Mouse (Mus musculus): ENCODE data around the gene Msrb3. TPM values are rescaled to one million over a fixed set of nuclear protein-coding genes. Genes with fewer than 3 reads are reported as not detected.
A peak's percentile ranks its signal among the peaks of the same experiment; 100 is the strongest.

Gene Msrb3
- polyA plus RNA-seq, 1 experiment from 2014 or later = 29.6 TPM

DNA sequence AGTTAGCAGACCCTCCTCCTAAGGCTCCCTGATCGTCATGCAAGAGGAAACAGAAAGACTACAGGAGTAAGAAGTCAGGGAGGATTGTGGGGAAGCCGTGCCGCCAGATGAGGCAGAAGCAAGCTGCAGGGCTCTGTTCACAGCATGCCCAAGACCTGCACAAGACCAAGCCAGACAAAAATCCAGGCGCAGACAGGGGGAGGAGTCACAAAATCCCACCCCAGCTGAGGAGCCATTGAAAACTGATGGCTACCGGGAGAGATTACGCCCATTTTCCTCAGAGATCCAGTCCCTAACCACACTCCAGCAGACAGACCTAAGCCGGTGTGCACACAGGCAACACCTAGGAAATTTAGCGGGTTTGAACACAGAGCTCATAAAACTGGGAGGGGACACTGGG is 10.4 kb downstream of the Msrb3 start:
- no peak overlapping the region for H3K9ac ChIP-seq (ENCODE audit: low read length)
- H3K4me3 ChIP-seq (replicated peaks; ENCODE audit: low read length) = no peak overlapping the region
- H3K27ac ChIP-seq (ENCODE audit: low read length) = no peak overlapping the region
- H3K4me2 ChIP-seq (ENCODE audit: low read depth, low read length) = no peak overlapping the region
- H3K9me3 ChIP-seq (replicated peaks; ENCODE audit: control insufficient read depth, low read length) = no peaks in the 10 kb centered on the region
- no peaks in the 10 kb centered on the region for H3K36me3 ChIP-seq (ENCODE audit: control insufficient read depth, insufficient read depth, low read length)
- peaks cover 5% of the 10 kb centered on the region; the same call in 1 of the 2 replicates for H3K4me1 ChIP-seq (ENCODE audit: control insufficient read depth, insufficient read depth, low read length)
- no peaks in the 10 kb centered on the region for H3K27me3 ChIP-seq (ENCODE audit: control insufficient read depth, insufficient read depth, low read length)
- ATAC-seq (ENCODE audit: insufficient read depth, low FRiP score) = no peak
- WGBS = 89% methylated on average over 8 of the region's 8 CpGs

DNA sequence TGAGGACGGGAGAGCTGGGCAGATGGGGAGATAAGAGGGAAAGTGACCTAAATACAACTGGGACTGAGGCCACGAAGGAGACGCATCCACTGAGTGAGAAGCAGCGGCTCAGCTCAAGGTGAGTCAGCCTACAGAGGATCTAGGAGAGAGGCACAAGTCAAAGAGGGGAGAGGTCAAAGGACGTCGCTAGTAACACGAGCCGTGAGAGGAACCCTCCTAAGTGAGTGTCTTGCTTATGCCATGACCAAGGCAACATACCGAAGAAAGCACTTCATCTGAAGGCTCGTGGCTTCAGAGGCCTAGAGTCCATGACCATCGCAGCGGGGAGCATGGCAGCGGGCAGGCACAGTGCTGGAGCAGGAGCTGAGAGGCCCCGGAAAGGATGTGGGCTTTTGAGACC is 14.7 kb downstream of the Msrb3 start:
- no peaks in the 10 kb centered on the region for H3K9me3 ChIP-seq (replicated peaks; ENCODE audit: control insufficient read depth, low read length)
- no peaks in the 10 kb centered on the region for H3K27me3 ChIP-seq (ENCODE audit: control insufficient read depth, insufficient read depth, low read length)
- no peak overlapping the region for H3K4me3 ChIP-seq (replicated peaks; ENCODE audit: low read length)
- no peak overlapping the region for H3K27ac ChIP-seq (ENCODE audit: low read length)
- no peak overlapping the region for H3K4me2 ChIP-seq (ENCODE audit: low read depth, low read length)
- H3K9ac ChIP-seq (ENCODE audit: low read length) = no peak overlapping the region
- peaks cover 5% of the 10 kb centered on the region; the same call in 1 of the 2 replicates for H3K4me1 ChIP-seq (ENCODE audit: control insufficient read depth, insufficient read depth, low read length)
- peak; percentile 5; the same call in 1 of the 2 replicates for ATAC-seq (ENCODE audit: insufficient read depth, low FRiP score)
- H3K36me3 ChIP-seq (ENCODE audit: control insufficient read depth, insufficient read depth, low read length) = no peaks in the 10 kb centered on the region
- WGBS = 90% methylated on average over 14 of the region's 14 CpGs

DNA sequence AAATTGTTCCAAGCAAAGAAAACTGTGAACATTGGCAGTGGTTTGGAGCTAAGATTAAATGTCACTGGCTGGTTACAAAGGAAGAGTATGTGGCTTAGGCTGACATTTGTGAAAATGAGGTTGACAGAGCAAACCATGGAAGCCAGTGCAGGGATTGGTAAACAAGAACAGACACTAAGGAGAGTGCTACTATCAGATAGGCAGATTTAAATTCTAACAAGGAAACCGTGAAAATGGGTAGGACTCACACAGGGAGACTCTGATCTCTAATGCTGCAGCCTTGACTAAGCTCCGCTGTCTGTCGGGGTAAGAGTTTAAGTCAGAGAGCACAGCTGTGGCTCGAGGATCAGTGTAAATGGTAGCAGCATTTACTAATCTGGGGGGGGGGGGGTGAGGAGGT is 15.2 kb downstream of the Msrb3 start:
- ATAC-seq (ENCODE audit: insufficient read depth, low FRiP score) = no peak
- Histone ChIP-seq H3K4me3 (replicated peaks; ENCODE audit: low read length) (no peak overlapping the region), H3K4me1 (ENCODE audit: control insufficient read depth, insufficient read depth, low read length) (peaks cover 5% of the 10 kb centered on the region; the same call in 1 of the 2 replicates), H3K9me3 (replicated peaks; ENCODE audit: control insufficient read depth, low read length) (no peaks in the 10 kb centered on the region), H3K9ac (ENCODE audit: low read length) (no peak overlapping the region), H3K4me2 (ENCODE audit: low read depth, low read length) (no peak overlapping the region), H3K36me3 (ENCODE audit: control insufficient read depth, insufficient read depth, low read length) (no peaks in the 10 kb centered on the region), H3K27ac (ENCODE audit: low read length) (no peak overlapping the region), H3K27me3 (ENCODE audit: control insufficient read depth, insufficient read depth, low read length) (no peaks in the 10 kb centered on the region)
- WGBS = 65% methylated on average over 4 of the region's 4 CpGs

DNA sequence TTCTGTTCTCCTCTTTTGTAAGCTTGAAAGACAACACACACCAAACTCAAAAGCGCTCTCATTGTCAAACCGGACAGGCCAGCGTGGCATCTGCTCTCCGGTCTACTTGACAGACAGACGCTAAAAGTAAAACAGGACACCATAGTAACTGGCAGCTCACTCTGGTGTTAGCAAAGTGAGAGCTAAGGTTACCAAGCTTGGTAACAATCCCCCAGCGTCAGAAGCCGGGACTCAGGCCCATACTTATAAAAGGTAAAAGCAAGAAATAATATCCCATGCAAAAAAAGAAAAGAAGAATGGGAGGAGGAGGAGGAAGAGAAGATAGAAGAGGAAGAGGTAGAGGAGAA is 15.9 kb downstream of the Msrb3 start:
- Histone ChIP-seq H3K4me2 (ENCODE audit: low read depth, low read length) (peak overlapping the region; percentile 48), H3K4me3 (replicated peaks; ENCODE audit: low read length) (peak overlapping the region; percentile 22), H3K27ac (ENCODE audit: low read length) (peak overlapping the region; percentile 69), H3K9me3 (replicated peaks; ENCODE audit: control insufficient read depth, low read length) (no peaks in the 10 kb centered on the region), H3K4me1 (ENCODE audit: control insufficient read depth, insufficient read depth, low read length) (peaks cover 5% of the 10 kb centered on the region; the same call in 1 of the 2 replicates), H3K9ac (ENCODE audit: low read length) (peak overlapping the region; percentile 55), H3K27me3 (ENCODE audit: control insufficient read depth, insufficient read depth, low read length) (no peaks in the 10 kb centered on the region), H3K36me3 (ENCODE audit: control insufficient read depth, insufficient read depth, low read length) (no peaks in the 10 kb centered on the region)
- ATAC-seq (ENCODE audit: insufficient read depth, low FRiP score) = no peak
- 7% methylated on average over 7 of the region's 7 CpGs for WGBS

DNA sequence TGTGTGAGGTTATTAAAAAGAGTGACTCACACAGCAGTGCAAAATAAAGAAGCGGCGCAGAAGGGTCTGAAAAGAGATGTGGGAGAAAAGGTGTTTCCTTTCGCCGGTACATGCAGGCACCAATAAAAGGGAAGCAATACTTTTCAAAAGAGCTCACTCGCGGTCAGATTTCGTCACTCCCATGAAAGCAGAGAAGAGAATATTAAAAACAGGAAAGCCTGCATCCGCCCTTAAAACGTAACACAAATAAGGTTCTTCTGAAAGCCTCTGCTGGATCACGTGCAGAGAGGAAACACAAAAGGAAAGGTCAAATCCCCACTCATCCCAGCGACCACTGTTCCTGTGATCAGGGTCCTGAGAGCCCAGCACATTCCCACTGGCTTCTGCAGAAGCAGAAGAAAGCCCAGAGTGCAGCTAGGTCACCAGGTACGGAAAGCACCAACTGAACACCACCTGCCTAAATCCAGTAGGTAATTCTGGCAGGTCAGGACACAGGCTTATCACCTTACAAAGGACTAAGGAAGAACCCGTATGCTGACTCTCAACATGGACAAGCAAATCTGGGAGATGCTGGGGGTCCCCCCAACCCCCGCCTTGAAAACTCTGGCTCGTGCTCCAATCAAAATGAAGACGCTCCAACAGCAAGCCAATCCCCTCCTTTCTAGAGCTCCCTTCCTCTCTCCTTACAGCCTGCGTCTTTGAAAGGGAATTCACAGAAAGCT is 16.4 kb downstream of the Msrb3 start:
- Histone ChIP-seq H3K36me3 (ENCODE audit: control insufficient read depth, insufficient read depth, low read length) (no peaks in the 10 kb centered on the region), H3K4me1 (ENCODE audit: control insufficient read depth, insufficient read depth, low read length) (peaks cover 5% of the 10 kb centered on the region; the same call in 1 of the 2 replicates), H3K9ac (ENCODE audit: low read length) (peak overlapping the region; percentile 55), H3K4me2 (ENCODE audit: low read depth, low read length) (peak overlapping the region; percentile 48), H3K9me3 (replicated peaks; ENCODE audit: control insufficient read depth, low read length) (no peaks in the 10 kb centered on the region), H3K27ac (ENCODE audit: low read length) (peak overlapping the region; percentile 69), H3K27me3 (ENCODE audit: control insufficient read depth, insufficient read depth, low read length) (no peaks in the 10 kb centered on the region), H3K4me3 (replicated peaks; ENCODE audit: low read length) (peak overlapping the region; percentile 22)
- 25% methylated on average over 17 of the region's 17 CpGs for WGBS
- peak; percentile 37; the same call in 1 of the 2 replicates for ATAC-seq (ENCODE audit: insufficient read depth, low FRiP score)

DNA sequence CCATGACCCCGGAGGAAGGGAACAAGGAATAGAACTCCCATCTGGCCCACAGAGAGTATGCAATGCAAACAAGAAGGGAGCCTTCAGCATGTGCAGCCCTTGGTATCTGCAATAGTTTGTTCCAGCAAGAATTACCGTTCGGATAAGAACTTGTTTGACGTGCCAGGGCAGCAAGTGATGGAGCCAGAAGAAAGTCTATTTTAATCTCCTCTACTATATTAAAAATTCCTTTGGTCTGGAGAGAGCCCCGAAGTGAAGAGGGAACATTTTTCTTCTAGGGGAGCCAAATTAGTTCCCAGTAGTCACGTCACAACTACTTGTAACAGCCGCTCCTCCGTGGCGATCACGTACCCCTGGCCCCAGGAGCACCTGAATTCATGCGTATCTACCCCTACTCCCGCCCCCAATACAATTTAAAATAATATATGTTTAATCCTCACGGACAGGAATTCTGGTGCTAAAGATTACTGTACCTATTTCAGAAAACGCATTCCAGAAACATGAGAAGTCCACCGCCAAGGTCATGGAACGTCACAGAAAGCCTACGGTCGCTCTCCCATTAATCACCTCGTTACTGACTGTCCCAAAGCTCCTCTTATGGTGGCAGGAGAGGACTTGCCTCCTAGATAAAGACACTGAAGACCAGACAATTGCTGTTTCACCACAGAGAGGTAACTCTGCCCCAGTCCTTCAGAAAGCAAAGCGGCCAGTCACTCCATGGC is 22.2 kb downstream of the Msrb3 start:
- whole genome bisulfite sequencing = 53% methylated on average over 20 of the region's 20 CpGs
- Histone ChIP-seq H3K36me3 (ENCODE audit: control insufficient read depth, insufficient read depth, low read length) (no peaks in the 10 kb centered on the region), H3K4me1 (ENCODE audit: control insufficient read depth, insufficient read depth, low read length) (peaks cover 37% of the 10 kb centered on the region), H3K27me3 (ENCODE audit: control insufficient read depth, insufficient read depth, low read length) (no peaks in the 10 kb centered on the region), H3K9ac (ENCODE audit: low read length) (0 out of 2 replicates have a peak overlapping the region, but pooled peaks have one; percentile 0), H3K4me3 (replicated peaks; ENCODE audit: low read length) (no peak overlapping the region), H3K9me3 (replicated peaks; ENCODE audit: control insufficient read depth, low read length) (no peaks in the 10 kb centered on the region), H3K4me2 (ENCODE audit: low read depth, low read length) (peak overlapping the region; percentile 52), H3K27ac (ENCODE audit: low read length) (peak overlapping the region; percentile 21)
- ATAC-seq (ENCODE audit: insufficient read depth, low FRiP score) = peak; percentile 38

DNA sequence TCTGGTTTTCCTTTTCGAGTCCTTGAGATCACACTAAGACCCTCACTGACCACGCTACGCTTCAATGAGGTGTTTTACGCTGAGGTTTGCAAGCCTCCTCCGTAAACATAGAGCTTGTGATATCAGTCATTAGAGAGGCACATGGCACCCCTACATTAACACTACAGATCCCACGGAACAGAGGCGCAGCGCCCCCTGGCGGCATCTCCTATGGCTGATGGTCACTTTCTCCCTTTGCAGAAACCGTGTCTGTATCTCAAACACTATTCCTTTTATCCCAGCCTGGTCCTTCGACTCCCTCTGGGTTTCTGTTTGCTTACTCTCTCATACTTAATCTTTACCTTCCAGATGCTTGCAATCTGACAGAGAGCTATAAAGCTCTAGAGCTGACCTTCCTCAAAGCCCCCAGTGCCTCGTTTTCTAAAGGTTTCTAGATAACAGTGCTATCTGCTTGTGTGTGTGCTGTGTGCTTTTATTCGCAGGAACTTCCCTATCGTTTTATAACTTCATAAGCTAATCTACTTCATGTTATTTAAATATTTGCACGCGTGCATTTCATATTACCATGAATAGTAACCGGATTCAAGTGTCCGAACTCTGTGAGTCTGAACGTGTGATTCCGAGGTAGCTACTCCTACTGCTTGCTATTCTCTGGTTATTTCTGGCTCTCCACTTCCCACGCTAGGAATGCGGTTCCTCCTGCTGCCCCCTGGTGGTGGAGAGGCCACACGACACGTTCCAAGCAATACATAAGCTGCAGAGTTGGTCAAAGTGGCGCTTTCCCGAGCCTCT is 23.0 kb downstream of the Msrb3 start:
- peak; percentile 67 for ATAC-seq (ENCODE audit: insufficient read depth, low FRiP score)

DNA sequence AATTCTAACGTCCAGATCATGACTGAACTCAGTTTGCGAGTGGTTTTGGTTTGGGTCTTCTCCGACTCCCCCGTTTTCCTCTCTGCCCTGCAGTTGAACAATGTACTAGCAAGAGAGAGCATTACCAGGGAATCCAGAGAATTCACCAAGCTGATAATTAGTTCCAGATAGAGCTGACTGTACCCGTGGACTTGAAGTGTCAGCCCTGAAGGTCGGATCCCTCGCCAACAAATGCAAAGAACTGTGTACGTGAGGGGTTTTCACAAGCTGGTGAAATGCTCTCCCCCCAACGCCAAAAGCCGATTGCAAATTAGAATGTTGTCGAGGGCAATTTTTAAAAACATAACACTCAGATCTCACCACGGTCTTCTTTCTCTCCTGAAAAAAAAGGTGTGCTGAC is 24.6 kb downstream of the Msrb3 start:
- Histone ChIP-seq H3K27me3 (ENCODE audit: control insufficient read depth, insufficient read depth, low read length) (no peaks in the 10 kb centered on the region), H3K4me2 (ENCODE audit: low read depth, low read length) (no peak overlapping the region), H3K9me3 (replicated peaks; ENCODE audit: control insufficient read depth, low read length) (no peaks in the 10 kb centered on the region), H3K4me3 (replicated peaks; ENCODE audit: low read length) (no peak overlapping the region), H3K36me3 (ENCODE audit: control insufficient read depth, insufficient read depth, low read length) (no peaks in the 10 kb centered on the region), H3K27ac (ENCODE audit: low read length) (no peak overlapping the region), H3K9ac (ENCODE audit: low read length) (no peak overlapping the region), H3K4me1 (ENCODE audit: control insufficient read depth, insufficient read depth, low read length) (peaks cover 37% of the 10 kb centered on the region)
- WGBS = 70% methylated on average over 12 of the region's 12 CpGs
- ATAC-seq (ENCODE audit: insufficient read depth, low FRiP score) = no peak

More for the DNA sequence above, 23.0 kb downstream of the Msrb3 start:
- no peaks in the 10 kb centered on the region for H3K9me3 ChIP-seq (replicated peaks; ENCODE audit: control insufficient read depth, low read length)
- H3K27ac ChIP-seq (ENCODE audit: low read length) = peak overlapping the region; percentile 21
- no peaks in the 10 kb centered on the region for H3K27me3 ChIP-seq (ENCODE audit: control insufficient read depth, insufficient read depth, low read length)
- peak overlapping the region; percentile 46; the same call in 1 of the 2 replicates for H3K9ac ChIP-seq (ENCODE audit: low read length)
- 17% methylated on average over 26 of the region's 26 CpGs for WGBS
- no peaks in the 10 kb centered on the region for H3K36me3 ChIP-seq (ENCODE audit: control insufficient read depth, insufficient read depth, low read length)
- H3K4me1 ChIP-seq (ENCODE audit: control insufficient read depth, insufficient read depth, low read length) = peaks cover 37% of the 10 kb centered on the region
- H3K4me2 ChIP-seq (ENCODE audit: low read depth, low read length) = peak overlapping the region; percentile 52
- peak overlapping the region; percentile 7 for H3K4me3 ChIP-seq (replicated peaks; ENCODE audit: low read length)

Data from stomach, embryonic 16.5 days (tissue).